Mouse (Mus musculus) lung, postnatal 0 days (tissue): Measurements from ENCODE around the gene Eif2a. TPM values are rescaled to one million over a fixed set of nuclear protein-coding genes. Genes with fewer than 3 reads are reported as not detected.
"Not testable (repeated sequence)": the region's sequence is repeated elsewhere in the genome, so short reads cannot be mapped to it uniquely, and the experiment has no call there.

Source experiments
- ATAC-seq: fragments of 200-750 bp; cut with Nextera tagmentation; 2 replicates; pipeline ENCODE4 v1.8.0; 2017; ENCODE audit warnings: moderate library complexity
- DNase-seq: peaks from one replicate; pipeline ENCODE4 v3.0.0-alpha.2; 2016; ENCODE audit warnings: low spot score
- H3K27ac ChIP-seq: fragments of 300-500 bp; sonication (generic); 2 replicates; pipeline ENCODE4 v1.5.1; 2014; ENCODE audit warnings: antibody characterized with exemption, mild to moderate bottlenecking, low read length, mixed read lengths
- H3K27me3 ChIP-seq: fragments of 300-500 bp; sonication (generic); replicated peaks from 2 replicates; pipeline ENCODE4 v1.6.1; 2014; ENCODE audit warnings: low read length, mixed read lengths; ENCODE audit not compliant: insufficient read depth
- H3K36me3 ChIP-seq: fragments of 300-500 bp; sonication (generic); 2 replicates; pipeline ENCODE4 v1.6.1; 2014; ENCODE audit warnings: low read length, mixed read lengths; ENCODE audit not compliant: insufficient read depth
- H3K4me1 ChIP-seq: fragments of 300-500 bp; sonication (generic); 2 replicates; pipeline ENCODE4 v1.6.1; 2014; ENCODE audit warnings: antibody characterized with exemption, low read depth, low read length, mixed read lengths; ENCODE audit not compliant: insufficient read depth
- H3K4me2 ChIP-seq: fragments of 300-500 bp; sonication (generic); replicated peaks from 2 replicates; pipeline ENCODE4 v1.6.1; 2014; ENCODE audit warnings: low read depth, mild to moderate bottlenecking, low read length, moderate library complexity, mixed read lengths
- H3K4me3 ChIP-seq: fragments of 300-500 bp; sonication (generic); 2 replicates; pipeline ENCODE4 v1.5.1; 2014; ENCODE audit warnings: low read depth, low read length
- H3K9ac ChIP-seq: fragments of 300-500 bp; sonication (generic); replicated peaks from 2 replicates; pipeline ENCODE4 v1.6.1; 2014; ENCODE audit warnings: low read depth, mild to moderate bottlenecking
- H3K9me3 ChIP-seq: fragments of 300-500 bp; sonication (generic); 2 replicates; pipeline ENCODE4 v1.6.1; 2016; ENCODE audit warnings: low read length, mixed read lengths
- CTCF ChIP-seq: IDR thresholded peaks from 2 replicates; pipeline ENCODE4 v1.5.1; 2016; ENCODE audit warnings: antibody characterized with exemption, mild to moderate bottlenecking
- EP300 ChIP-seq: IDR thresholded peaks from 2 replicates; pipeline ENCODE4 v1.6.1; 2016; ENCODE audit warnings: antibody characterized with exemption, mild to moderate bottlenecking, control low read depth
- WGBS: fragments of 180-500 bp; shearing (Covaris S2); extraction: QIAGEN DNeasy Blood & Tissue Kit; methylation state at CpG from one replicate; pipeline ENCODE4 v1.1.7; 2014; 5-methylcytosine and 5-hydroxymethylcytosine counted together
- polyA plus RNA-seq: library from polyadenylated mRNA; unstranded; fragments of >200 nt; fragmentation: Nextera tagmentation; extraction: Ambion mirVana; gene quantifications from 2 replicates; pipeline ENCODE4 v1.2.1, GENCODE M21; 2015

Gene Eif2a
- polyA plus RNA-seq, 1 experiment from 2014 or later = 25.7 TPM

- peak within 1 kb of the TSS; percentile 53 for H3K4me2 ChIP-seq
- H3K27ac ChIP-seq = peak within 1 kb of the TSS; percentile 99
- WGBS = 2% methylated on average over 42 of the region's 59 CpGs
- no peaks in the 10 kb centered on the region for H3K27me3 ChIP-seq
- H3K9ac ChIP-seq = peak within 1 kb of the TSS; percentile 98
- no peaks in the 10 kb centered on the region for H3K36me3 ChIP-seq
- 0 out of 2 replicates have a peak, but pooled peaks cover 2% of the 10 kb centered on the region for H3K4me1 ChIP-seq
- no peak for TF ChIP-seq EP300
- TF ChIP-seq CTCF = no peak
- DNase-seq (peak; percentile 97), ATAC-seq (peak; percentile 96)
- peak within 1 kb of the TSS; percentile 95 for H3K4me3 ChIP-seq
- no peaks in the 10 kb centered on the region for H3K9me3 ChIP-seq
Observed at GRCm38 (mm10) chr3:58576137-58577066, 50.8 kb downstream of the Eif2a start, which contains the start of gene Selenot. TSS of gene Selenot (plus strand) at chr3:58576636.

- H3K27me3 ChIP-seq = no peaks in the 10 kb centered on the region
- peak overlapping the region; percentile 98 for H3K9ac ChIP-seq
- peak; percentile 85 for ATAC-seq
- TF ChIP-seq CTCF = 0 out of 2 replicates have a peak, but pooled peaks have one; percentile 0
- no peak for TF ChIP-seq EP300
- peak overlapping the region; percentile 99 for H3K27ac ChIP-seq
- under 1% methylated on average over 27 of the region's 36 CpGs for WGBS
- peak; percentile 63 for DNase-seq
- peak overlapping the region; percentile 95 for H3K4me3 ChIP-seq
- 0 out of 2 replicates have a peak, but pooled peaks cover 2% of the 10 kb centered on the region for H3K4me1 ChIP-seq
- H3K4me2 ChIP-seq = peak overlapping the region; percentile 53
- H3K36me3 ChIP-seq = no peaks in the 10 kb centered on the region
- H3K9me3 ChIP-seq = no peaks in the 10 kb centered on the region
Observed at GRCm38 (mm10) chr3:58577067-58577503, 51.5 kb downstream of the Eif2a start.

- TF ChIP-seq EP300 (no peak), CTCF (no peak)
- 15% methylated on average over 8 of the region's 8 CpGs for WGBS
- H3K27ac ChIP-seq = peak overlapping the region; percentile 99; the same call in 1 of the 2 replicates
- peak overlapping the region; percentile 95 for H3K4me3 ChIP-seq
- H3K36me3 ChIP-seq = no peaks in the 10 kb centered on the region
- H3K4me2 ChIP-seq = peak overlapping the region; percentile 53
- ATAC-seq (no peak), DNase-seq (peak; percentile 28)
- H3K9ac ChIP-seq = peak overlapping the region; percentile 98
- 0 out of 2 replicates have a peak, but pooled peaks cover 2% of the 10 kb centered on the region for H3K4me1 ChIP-seq
- no peaks in the 10 kb centered on the region for H3K9me3 ChIP-seq
- no peaks in the 10 kb centered on the region for H3K27me3 ChIP-seq
Observed at GRCm38 (mm10) chr3:58577506-58578050, 52.0 kb downstream of the Eif2a start.

GRCm38 (mm10) chr3:58581530-58581929 is 55.9 kb downstream of the Eif2a start:
- no peak for DNase-seq
- H3K9me3 ChIP-seq = no peaks in the 10 kb centered on the region
- no peaks in the 10 kb centered on the region for H3K27me3 ChIP-seq
- no peak overlapping the region for H3K9ac ChIP-seq
- H3K36me3 ChIP-seq = no peaks in the 10 kb centered on the region
- no peak overlapping the region for H3K4me3 ChIP-seq
- WGBS = 80% methylated on average over 4 of the region's 4 CpGs
- no peak for ATAC-seq
- H3K4me1 ChIP-seq = 0 out of 2 replicates have a peak, but pooled peaks cover 2% of the 10 kb centered on the region
- H3K4me2 ChIP-seq = no peak overlapping the region
- no peak for TF ChIP-seq CTCF
- TF ChIP-seq EP300 = no peak
- H3K27ac ChIP-seq = no peak overlapping the region

- WGBS = 56% methylated on average over 5 of the region's 5 CpGs
- no peak overlapping the region for H3K4me2 ChIP-seq
- no peak overlapping the region for H3K4me3 ChIP-seq
- no peak overlapping the region for H3K9ac ChIP-seq
- no peaks in the 10 kb centered on the region for H3K9me3 ChIP-seq
- 0 out of 2 replicates have a peak, but pooled peaks cover 2% of the 10 kb centered on the region for H3K4me1 ChIP-seq
- TF ChIP-seq CTCF (no peak), EP300 (no peak)
- ATAC-seq = no peak
- no peaks in the 10 kb centered on the region for H3K36me3 ChIP-seq
- no peak overlapping the region for H3K27ac ChIP-seq
- no peaks in the 10 kb centered on the region for H3K27me3 ChIP-seq
- no peak for DNase-seq
Observed at GRCm38 (mm10) chr3:58582297-58582696, 56.7 kb downstream of the Eif2a start.

- ATAC-seq (no peak), DNase-seq (no peak)
- Histone ChIP-seq H3K4me1 (0 out of 2 replicates have a peak, but pooled peaks cover 1% of the 10 kb centered on the region), H3K9me3 (no peaks in the 10 kb centered on the region), H3K27ac (no peak overlapping the region), H3K27me3 (no peaks in the 10 kb centered on the region), H3K9ac (no peak overlapping the region), H3K4me3 (no peak overlapping the region), H3K4me2 (no peak overlapping the region), H3K36me3 (no peaks in the 10 kb centered on the region)
- TF ChIP-seq CTCF = no peak
- TF ChIP-seq EP300 = no peak
- WGBS = 77% methylated on average over 5 of the region's 5 CpGs
Observed at GRCm38 (mm10) chr3:58582788-58583426, 57.3 kb downstream of the Eif2a start.

- not testable (repeated sequence) for H3K4me3 ChIP-seq, H3K4me2 ChIP-seq, H3K9ac ChIP-seq, H3K9me3 ChIP-seq, H3K4me1 ChIP-seq, H3K27me3 ChIP-seq, H3K27ac ChIP-seq, H3K36me3 ChIP-seq
- 74% methylated on average over 4 of the region's 4 CpGs for WGBS
- ATAC-seq = peak; percentile 53
- DNase-seq = peak; percentile 48
Observed at GRCm38 (mm10) chr3:58590544-58590943, 64.9 kb downstream of the Eif2a start.

GRCm38 (mm10) chr3:58592666-58593065 is 67.0 kb downstream of the Eif2a start:
- not testable (repeated sequence) for H3K4me1 ChIP-seq, DNase-seq, H3K9me3 ChIP-seq, H3K4me2 ChIP-seq, H3K4me3 ChIP-seq, H3K27me3 ChIP-seq, H3K9ac ChIP-seq, H3K27ac ChIP-seq, H3K36me3 ChIP-seq, ATAC-seq
- 93% methylated on average over 7 of the region's 7 CpGs for WGBS
